Mouse (Mus musculus) liver, embryonic 16.5 days (tissue): ENCODE measurements at regions not wholly inside any gene's neighbourhood (a gene's known extent, or its start where the extent isn't known, plus 50 kb on each side); places are given as distances from the start of the nearest gene placed in this dataset.

Source experiments
- ATAC-seq: fragments of 200-750 bp; cut with Nextera tagmentation; 2 replicates; pipeline ENCODE4 v1.8.0; 2017; ENCODE audit warnings: low read depth, mild to moderate bottlenecking, moderate number of reproducible peaks, moderate library complexity
- H3K27ac ChIP-seq: fragments of 300-500 bp; sonication (generic); 2 replicates; pipeline ENCODE4 v1.5.1; 2014; ENCODE audit warnings: mild to moderate bottlenecking, low read length
- H3K27me3 ChIP-seq: fragments of 300-500 bp; sonication (generic); 2 replicates; pipeline ENCODE4 v1.6.1; 2014; ENCODE audit warnings: low read depth, low read length, mixed read lengths; ENCODE audit not compliant: control insufficient read depth, insufficient read depth
- H3K36me3 ChIP-seq: fragments of 300-500 bp; sonication (generic); 2 replicates; pipeline ENCODE4 v1.6.1; 2014; ENCODE audit warnings: mild to moderate bottlenecking; ENCODE audit not compliant: control insufficient read depth, insufficient read depth
- H3K4me1 ChIP-seq: fragments of 300-500 bp; sonication (generic); 2 replicates; pipeline ENCODE4 v1.6.1; 2014; ENCODE audit warnings: low read depth, low read length, mixed read lengths; ENCODE audit not compliant: control insufficient read depth
- H3K4me2 ChIP-seq: fragments of 300-500 bp; sonication (generic); 2 replicates; pipeline ENCODE4 v1.6.1; 2014; ENCODE audit warnings: low read depth, low read length, mixed read lengths
- H3K4me3 ChIP-seq: fragments of 300-500 bp; sonication (generic); 2 replicates; pipeline ENCODE4 v1.5.1; 2014; ENCODE audit warnings: low read depth, mild to moderate bottlenecking, low read length
- H3K9ac ChIP-seq: fragments of 300-500 bp; sonication (generic); 2 replicates; pipeline ENCODE4 v1.6.1; 2014; ENCODE audit warnings: low read depth, low read length
- H3K9me3 ChIP-seq: fragments of 300-500 bp; sonication (generic); replicated peaks from 2 replicates; pipeline ENCODE4 v1.6.1; 2016; ENCODE audit warnings: low read length; ENCODE audit not compliant: control insufficient read depth
- whole genome bisulfite sequencing: fragments of 180-500 bp; shearing (Covaris S2); extraction: QIAGEN DNeasy Blood & Tissue Kit; methylation state at CpG from one replicate; pipeline ENCODE4 v1.1.7; 2014; ENCODE audit not compliant: insufficient replicate concordance; 5-methylcytosine and 5-hydroxymethylcytosine counted together

DNA sequence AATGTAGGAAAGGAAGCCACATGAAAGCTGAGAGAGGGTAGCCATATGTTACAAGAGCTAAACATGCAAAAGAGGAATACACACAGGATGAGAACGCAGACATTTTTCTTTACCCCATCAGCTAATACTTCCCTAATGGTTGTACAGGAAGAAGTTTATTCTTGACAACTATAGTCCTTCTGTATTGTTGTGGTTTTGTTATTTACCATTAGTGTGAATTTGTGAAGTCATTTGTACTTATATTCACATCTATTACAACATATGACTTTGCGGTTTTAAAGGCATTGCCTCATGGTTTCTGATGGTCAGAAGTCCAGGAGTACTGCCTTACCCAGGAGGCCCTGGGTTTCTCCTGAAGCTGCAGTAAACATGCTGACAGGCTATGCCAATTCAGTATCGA lies 120.1 kb upstream of the Btg1 start:
- Histone ChIP-seq H3K4me2 (no peak overlapping the region), H3K4me1 (no peaks in the 10 kb centered on the region), H3K27ac (no peak overlapping the region), H3K27me3 (no peaks in the 10 kb centered on the region), H3K9ac (no peak overlapping the region), H3K36me3 (no peaks in the 10 kb centered on the region), H3K9me3 (no peaks in the 10 kb centered on the region), H3K4me3 (no peak overlapping the region)
- WGBS: 65% methylated on average over 3 of the region's 3 CpGs
- ATAC-seq: no peak

DNA sequence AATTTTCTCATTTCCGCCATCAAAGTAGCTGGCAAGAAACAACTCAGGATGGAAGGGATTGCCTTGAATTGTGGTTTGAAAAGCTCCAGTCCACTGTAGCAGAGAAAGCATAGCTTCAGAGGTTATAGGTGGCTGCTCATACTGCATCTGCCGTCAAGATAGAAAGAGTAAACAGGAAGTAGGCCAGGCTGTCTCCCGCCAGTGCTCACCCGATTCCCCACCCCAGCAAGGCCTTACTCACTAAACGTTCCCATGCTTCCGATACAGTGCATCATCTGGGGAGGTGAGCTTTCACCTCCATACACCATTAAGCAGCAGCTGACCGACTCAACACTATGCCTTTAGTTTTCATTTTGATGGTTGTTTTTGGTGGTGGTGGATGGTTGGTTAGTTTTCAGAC lies 119.3 kb upstream of the Btg1 start:
- no peak overlapping the region for H3K9ac ChIP-seq
- no peak overlapping the region for H3K4me3 ChIP-seq
- WGBS: 66% methylated on average over 7 of the region's 7 CpGs
- H3K4me2 ChIP-seq: no peak overlapping the region
- H3K27ac ChIP-seq: no peak overlapping the region
- H3K4me1 ChIP-seq: no peaks in the 10 kb centered on the region
- H3K9me3 ChIP-seq: no peaks in the 10 kb centered on the region
- H3K36me3 ChIP-seq: no peaks in the 10 kb centered on the region
- ATAC-seq: no peak
- no peaks in the 10 kb centered on the region for H3K27me3 ChIP-seq

DNA sequence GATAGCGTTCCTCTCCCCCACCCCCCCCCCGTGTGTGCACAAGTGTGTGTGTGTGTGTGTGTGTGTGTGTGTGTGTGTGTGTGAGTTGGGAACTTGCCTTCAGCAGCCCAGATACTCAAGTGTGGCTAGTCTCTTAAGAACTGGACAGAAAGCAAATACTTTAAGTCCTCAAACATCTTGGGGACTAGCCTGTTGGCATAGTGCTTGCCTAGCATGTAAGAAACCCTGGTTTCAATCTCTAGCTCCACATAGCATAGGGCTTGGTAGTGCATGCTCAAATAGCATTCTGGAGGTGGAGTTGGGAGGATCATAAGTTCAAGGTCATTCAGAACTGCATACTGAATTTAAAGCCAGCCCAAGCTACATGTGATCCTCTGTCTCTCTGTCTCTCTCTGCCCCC lies 117.5 kb upstream of the Btg1 start:
- ATAC-seq: no peak
- Histone ChIP-seq H3K4me1 (no peaks in the 10 kb centered on the region), H3K4me3 (no peak overlapping the region), H3K36me3 (no peaks in the 10 kb centered on the region), H3K4me2 (no peak overlapping the region), H3K9ac (no peak overlapping the region), H3K27ac (no peak overlapping the region), H3K27me3 (no peaks in the 10 kb centered on the region), H3K9me3 (no peaks in the 10 kb centered on the region)
- WGBS: 68% methylated on average over 2 of the region's 2 CpGs

DNA sequence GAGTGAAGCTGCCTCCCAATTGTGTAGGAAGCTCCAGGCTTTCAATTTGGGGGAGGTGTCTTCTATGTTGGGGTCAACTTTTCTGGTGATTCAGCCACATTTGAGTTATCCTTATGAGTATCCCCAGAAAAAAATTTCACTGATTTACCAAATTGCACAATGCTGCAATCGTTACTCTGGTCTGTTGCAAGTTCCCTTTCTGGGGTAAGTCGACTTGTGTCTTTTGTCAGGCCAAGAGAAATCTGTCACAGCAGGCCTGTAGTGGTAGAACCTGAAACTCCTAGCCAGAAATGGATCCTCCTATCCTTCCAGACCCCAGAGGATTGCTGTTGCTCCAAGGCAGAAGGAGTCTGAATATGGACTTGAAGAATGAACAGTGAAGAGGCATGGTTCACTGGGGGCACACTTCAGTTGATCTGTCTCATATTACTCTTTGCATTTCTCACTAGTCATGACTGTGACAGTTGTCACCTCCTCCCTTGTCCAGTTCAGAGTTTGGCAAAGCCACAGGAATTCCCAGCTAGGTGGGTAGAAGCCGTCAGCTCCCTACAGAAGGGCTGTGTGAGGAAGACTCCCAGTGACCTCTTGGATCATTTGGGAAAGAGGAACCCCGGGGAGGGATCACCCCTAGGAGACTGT lies 114.6 kb upstream of the Btg1 start:
- ATAC-seq: no peak
- H3K4me1 ChIP-seq: no peaks in the 10 kb centered on the region
- H3K36me3 ChIP-seq: no peaks in the 10 kb centered on the region
- no peaks in the 10 kb centered on the region for H3K9me3 ChIP-seq
- 35% methylated on average over 4 of the region's 4 CpGs for WGBS
- no peaks in the 10 kb centered on the region for H3K27me3 ChIP-seq
- no peak overlapping the region for H3K9ac ChIP-seq
- H3K27ac ChIP-seq: no peak overlapping the region
- no peak overlapping the region for H3K4me3 ChIP-seq
- no peak overlapping the region for H3K4me2 ChIP-seq

DNA sequence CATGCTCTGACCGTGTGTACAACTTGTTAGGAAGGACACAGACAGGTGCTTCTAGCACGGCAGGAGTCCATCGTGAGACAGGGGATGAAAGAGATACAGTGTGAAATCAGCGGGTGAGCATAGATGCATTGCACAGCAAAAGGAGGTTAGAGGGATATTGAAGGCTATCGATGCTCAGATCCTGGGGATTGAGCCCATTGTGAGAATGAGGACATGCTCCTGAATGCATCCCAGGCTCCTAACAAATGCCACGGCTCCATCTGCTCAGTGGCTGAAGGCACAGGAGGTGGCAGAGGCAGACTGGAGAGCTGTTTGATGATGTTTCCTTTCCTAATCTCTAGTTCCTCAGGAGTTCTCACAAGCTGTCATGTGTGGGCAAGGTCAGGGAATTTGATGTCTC lies 114.1 kb upstream of the Btg1 start:
- H3K36me3 ChIP-seq: no peaks in the 10 kb centered on the region
- no peak overlapping the region for H3K4me2 ChIP-seq
- H3K27me3 ChIP-seq: no peaks in the 10 kb centered on the region
- ATAC-seq: no peak
- 62% methylated on average over 6 of the region's 6 CpGs for WGBS
- H3K9ac ChIP-seq: no peak overlapping the region
- H3K27ac ChIP-seq: no peak overlapping the region
- no peak overlapping the region for H3K4me3 ChIP-seq
- no peaks in the 10 kb centered on the region for H3K9me3 ChIP-seq
- H3K4me1 ChIP-seq: no peaks in the 10 kb centered on the region

DNA sequence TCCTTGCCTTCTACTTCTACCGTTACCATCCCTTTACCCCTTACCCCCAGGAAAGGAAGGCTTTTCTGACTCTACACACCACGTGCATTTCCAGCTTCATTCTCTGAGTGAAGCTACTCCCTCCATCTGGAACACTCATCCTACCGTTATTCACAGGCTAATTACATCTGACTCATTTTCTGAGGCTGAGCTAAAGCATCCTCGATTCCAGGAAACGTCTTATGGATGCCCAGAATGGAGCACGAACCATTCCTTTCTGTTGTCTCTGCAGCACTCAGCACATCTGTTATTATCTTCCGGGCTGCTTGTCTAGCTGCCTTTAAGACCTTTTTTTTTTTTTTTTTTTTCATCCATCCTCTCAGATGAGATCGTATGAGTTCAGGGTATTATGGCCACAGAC lies 112.5 kb upstream of the Btg1 start:
- no peak overlapping the region for H3K27ac ChIP-seq
- no peak for ATAC-seq
- H3K9ac ChIP-seq: no peak overlapping the region
- no peaks in the 10 kb centered on the region for H3K9me3 ChIP-seq
- H3K27me3 ChIP-seq: no peaks in the 10 kb centered on the region
- H3K4me3 ChIP-seq: no peak overlapping the region
- WGBS: 71% methylated on average over 8 of the region's 8 CpGs
- no peak overlapping the region for H3K4me2 ChIP-seq
- H3K36me3 ChIP-seq: no peaks in the 10 kb centered on the region
- H3K4me1 ChIP-seq: no peaks in the 10 kb centered on the region

DNA sequence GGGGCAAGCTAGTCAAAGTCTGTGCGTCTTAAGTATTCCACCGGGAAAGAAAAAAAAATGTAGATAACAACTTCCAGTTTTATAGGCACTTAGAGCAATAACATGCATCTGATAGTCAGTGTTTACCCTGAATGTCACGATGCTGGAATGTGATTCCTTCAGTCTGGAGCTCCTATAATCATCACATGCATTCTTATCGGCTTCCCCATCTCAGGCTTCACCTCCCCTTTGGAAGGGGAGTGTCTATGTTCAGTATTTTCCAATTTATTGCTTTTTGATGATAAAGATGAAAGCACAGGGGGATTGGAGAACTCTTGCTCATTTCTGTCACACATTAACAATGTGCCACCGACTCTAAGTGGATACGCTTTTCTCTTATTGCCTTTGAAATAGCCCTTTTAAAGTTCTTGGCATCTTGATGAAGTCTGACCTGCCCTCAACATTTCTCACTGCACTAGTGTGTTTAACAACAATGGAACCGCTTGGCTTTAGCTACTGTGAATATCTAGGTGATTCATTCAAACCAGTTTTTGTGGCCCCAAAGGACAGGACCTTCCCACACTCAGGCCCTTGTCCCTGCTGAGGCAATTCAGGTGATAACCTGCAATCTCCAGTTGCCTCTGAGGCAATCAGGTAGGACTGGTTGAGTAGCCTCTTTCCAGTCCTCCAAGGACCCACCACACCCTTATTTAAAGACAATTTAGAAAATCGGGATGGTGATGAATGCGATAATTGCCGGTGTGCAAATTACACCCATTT lies 101.5 kb upstream of the Btg1 start:
- no peak overlapping the region for H3K27ac ChIP-seq
- H3K4me3 ChIP-seq: no peak overlapping the region
- 66% methylated on average over 10 of the region's 10 CpGs for WGBS
- H3K27me3 ChIP-seq: no peaks in the 10 kb centered on the region
- no peaks in the 10 kb centered on the region for H3K36me3 ChIP-seq
- H3K4me2 ChIP-seq: no peak overlapping the region
- no peak overlapping the region for H3K9ac ChIP-seq
- ATAC-seq: no peak
- H3K9me3 ChIP-seq: no peaks in the 10 kb centered on the region
- no peaks in the 10 kb centered on the region for H3K4me1 ChIP-seq

DNA sequence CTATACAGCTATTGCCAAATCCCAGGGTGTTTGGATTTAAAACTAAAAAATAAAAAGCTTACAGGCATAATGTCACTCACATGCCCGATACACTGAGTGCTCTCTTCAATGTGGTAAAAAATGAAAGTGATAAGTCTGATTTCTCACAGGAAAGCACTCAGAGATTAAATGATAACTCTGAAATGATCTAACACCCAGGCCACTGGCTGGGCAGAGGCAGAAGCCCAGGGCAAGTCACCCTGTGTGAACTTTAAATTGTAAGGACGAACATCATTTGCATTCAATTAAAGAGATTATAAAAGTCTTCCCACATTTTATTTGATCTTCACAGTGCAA lies 100.9 kb upstream of the Btg1 start:
- Histone ChIP-seq H3K36me3 (no peaks in the 10 kb centered on the region), H3K4me1 (no peaks in the 10 kb centered on the region), H3K9ac (no peak overlapping the region), H3K4me3 (no peak overlapping the region), H3K4me2 (no peak overlapping the region), H3K27me3 (no peaks in the 10 kb centered on the region), H3K9me3 (no peaks in the 10 kb centered on the region), H3K27ac (no peak overlapping the region)
- WGBS: 52% methylated on average over 2 of the region's 2 CpGs
- no peak for ATAC-seq

DNA sequence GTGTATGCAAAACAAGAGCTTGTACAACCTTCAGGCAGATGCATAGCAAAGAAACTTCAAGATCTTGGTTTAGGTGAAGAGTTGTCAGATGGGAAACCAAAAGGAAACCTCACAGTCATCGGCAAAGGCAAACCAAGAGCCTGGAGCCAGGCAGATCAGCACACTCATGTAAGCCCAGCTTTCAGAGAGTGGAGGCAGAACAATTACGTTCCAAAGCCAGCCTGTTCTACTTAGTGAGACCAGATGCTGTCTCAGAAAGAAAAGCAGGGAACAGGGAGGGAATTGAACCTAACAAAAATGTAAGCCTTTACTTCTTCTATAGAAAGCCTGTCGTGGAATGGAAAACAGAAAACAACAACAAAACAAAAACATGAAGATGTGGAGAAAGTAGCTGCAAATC lies 97.4 kb upstream of the Btg1 start:
- no peaks in the 10 kb centered on the region for H3K4me1 ChIP-seq
- no peaks in the 10 kb centered on the region for H3K27me3 ChIP-seq
- no peaks in the 10 kb centered on the region for H3K9me3 ChIP-seq
- no peak for ATAC-seq
- H3K27ac ChIP-seq: no peak overlapping the region
- no peak overlapping the region for H3K9ac ChIP-seq
- WGBS: 56% methylated on average over 3 of the region's 3 CpGs
- no peaks in the 10 kb centered on the region for H3K36me3 ChIP-seq
- H3K4me2 ChIP-seq: no peak overlapping the region
- no peak overlapping the region for H3K4me3 ChIP-seq
